Mouse (Mus musculus) macrophage (primary cell): Measurements from ENCODE around the gene Pyroxd2. TPM values are rescaled to one million over a fixed set of nuclear protein-coding genes. Genes with fewer than 3 reads are reported as not detected.
"Not testable (repeated sequence)": the region's sequence is repeated elsewhere in the genome, so short reads cannot be mapped to it uniquely, and the experiment has no call there.

Source experiments
- H3K27ac ChIP-seq: fragments of 350-480 bp; formaldehyde crosslinking; 2 replicates; pipeline ENCODE4 v1.9.0; 2021
- H3K36me3 ChIP-seq: fragments of 350-480 bp; formaldehyde crosslinking; 2 replicates; pipeline ENCODE4 v1.9.0; 2021; ENCODE audit errors: inconsistent target
- H3K4me3 ChIP-seq: fragments of 350-480 bp; formaldehyde crosslinking; 2 replicates; pipeline ENCODE4 v1.9.0; 2021; ENCODE audit errors: inconsistent target
- H3K79me2 ChIP-seq: fragments of 350-480 bp; formaldehyde crosslinking; 2 replicates; pipeline ENCODE4 v1.9.0; 2021; ENCODE audit errors: inconsistent target
- WGBS: methylation state at CpG from one replicate; pipeline ENCODE4 v1.1.7; 2026; ENCODE audit warnings: inconsistent platforms; ENCODE audit not compliant: missing documents; 5-methylcytosine and 5-hydroxymethylcytosine counted together
- polyA plus RNA-seq: library from polyadenylated mRNA; stranded (reverse); fragments of 250-400 nt; gene quantifications from 3 replicates; pipeline ENCODE4 v1.2.4, GENCODE M21; 2018; ENCODE audit warnings: inconsistent platforms

Pyroxd2 gene
- polyA plus RNA-seq, 1 experiment from 2014 or later = 3.8 TPM

DNA sequence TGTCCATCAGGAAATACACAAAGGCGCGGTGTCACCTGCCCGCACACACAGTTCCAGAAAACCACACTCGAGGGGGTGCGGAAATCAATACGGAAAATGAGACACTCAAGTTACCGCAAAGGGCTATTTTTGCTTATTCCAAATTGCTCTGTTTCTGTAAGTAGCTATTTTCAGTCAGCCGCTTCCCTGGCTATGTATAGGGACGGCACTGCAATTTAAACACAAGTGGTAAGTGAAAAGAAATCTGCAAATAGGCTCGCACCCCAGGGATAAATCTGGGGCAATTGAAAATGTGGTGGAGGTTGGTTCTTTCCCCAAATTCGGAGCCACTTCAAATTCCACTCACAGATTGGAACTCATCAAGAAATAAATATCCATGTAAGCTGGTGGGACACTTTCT, 63.3 kb downstream of the Pyroxd2 start:
- Histone ChIP-seq H3K79me2 (no peaks in the 10 kb centered on the region), H3K27ac (no peak overlapping the region), H3K36me3 (no peaks in the 10 kb centered on the region), H3K4me3 (no peak overlapping the region)
- 94% methylated on average over 11 of the region's 11 CpGs for WGBS

DNA sequence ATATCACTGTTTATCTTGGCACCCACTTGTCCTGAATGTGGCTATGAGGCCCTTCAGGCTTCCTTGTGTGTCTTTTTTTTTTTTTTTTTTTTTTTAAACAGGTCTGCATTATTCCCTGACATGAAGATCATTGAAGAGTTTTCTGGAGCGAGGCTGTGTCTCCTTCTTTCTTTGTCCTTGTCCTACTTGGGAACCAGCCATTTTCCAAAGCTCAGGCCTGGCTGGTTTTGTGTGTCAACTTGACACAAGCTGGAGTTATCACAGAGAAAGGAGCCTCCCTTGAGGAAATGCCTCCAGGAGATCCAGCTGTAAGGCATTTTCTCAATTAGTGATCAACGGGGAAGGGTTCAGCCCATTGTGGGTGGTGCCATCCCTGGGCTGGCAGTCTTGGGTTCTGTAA, 69.8 kb downstream of the Pyroxd2 start:
- WGBS = 80% methylated on average over 1 of the region's 2 CpGs
- not testable (repeated sequence) for H3K4me3 ChIP-seq, H3K36me3 ChIP-seq, H3K79me2 ChIP-seq, H3K27ac ChIP-seq

DNA sequence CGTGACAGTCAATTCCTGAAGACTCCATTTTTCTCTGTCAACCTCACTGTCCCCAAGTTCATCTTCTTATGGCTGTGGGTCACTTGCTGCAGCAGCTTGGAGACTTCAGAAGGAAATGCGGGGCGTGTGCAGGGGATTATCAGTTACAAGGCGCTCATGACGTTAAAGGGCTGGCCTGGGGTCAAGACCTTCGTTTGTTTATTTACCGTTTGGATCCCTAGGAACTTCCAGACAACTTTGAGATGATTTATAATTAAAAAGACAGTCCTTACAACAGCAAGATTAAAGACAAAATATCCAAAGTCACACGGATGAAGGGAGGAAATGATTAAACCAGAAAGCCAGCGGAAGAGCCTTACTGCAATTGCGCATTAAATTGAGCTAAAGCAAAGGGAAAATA, 74.4 kb downstream of the Pyroxd2 start:
- Histone ChIP-seq H3K27ac (no peak overlapping the region), H3K79me2 (no peaks in the 10 kb centered on the region), H3K4me3 (no peak overlapping the region), H3K36me3 (no peaks in the 10 kb centered on the region)
- 94% methylated on average over 9 of the region's 10 CpGs for WGBS

DNA sequence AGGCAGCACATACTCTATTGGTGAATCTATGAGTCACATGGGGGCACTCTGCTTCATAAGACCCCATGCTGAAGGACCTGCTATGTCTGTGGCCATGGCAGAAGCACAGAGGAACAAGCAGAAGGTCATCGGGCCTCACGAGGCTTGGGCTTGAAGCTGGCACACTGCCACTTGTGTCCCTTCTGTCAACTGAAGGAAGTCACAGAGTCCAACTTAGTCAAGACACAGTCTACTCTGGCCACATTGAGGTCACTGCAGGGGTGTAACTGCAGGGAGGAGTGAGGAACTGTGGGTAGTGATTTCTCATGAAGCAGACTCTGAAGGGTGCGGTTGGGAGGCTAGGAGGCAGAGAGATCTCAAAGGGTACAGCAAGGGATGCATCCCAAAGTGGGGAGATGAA, 75.1 kb downstream of the Pyroxd2 start:
- WGBS = 73% methylated on average over 3 of the region's 3 CpGs
- no peaks in the 10 kb centered on the region for H3K79me2 ChIP-seq

GRCm38 (mm10) chr19:42676931-42677330, 75.6 kb downstream of the Pyroxd2 start:
- no peak overlapping the region for H3K4me3 ChIP-seq
- H3K27ac ChIP-seq = peak overlapping the region; percentile 21; the same call in 1 of the 2 replicates
- WGBS = 35% methylated on average over 3 of the region's 3 CpGs
- H3K36me3 ChIP-seq = no peaks in the 10 kb centered on the region
- H3K79me2 ChIP-seq = no peaks in the 10 kb centered on the region

More for the DNA sequence above, 75.1 kb downstream of the Pyroxd2 start:
- H3K36me3 ChIP-seq = no peaks in the 10 kb centered on the region
- peak overlapping the region; percentile 21; the same call in 1 of the 2 replicates for H3K27ac ChIP-seq
- H3K4me3 ChIP-seq = no peak overlapping the region

Other genes starting within 250 kb of the Pyroxd2 start
- gene R3hcc1l, start 234.0 kb downstream of the Pyroxd2 start, polyA plus RNA-seq = 23.8 to 42.0 TPM (median 33.8 TPM) in 3 replicates
- not detected in 3 replicates for gene Loxl4, start 140.0 kb downstream of the Pyroxd2 start, polyA plus RNA-seq
- gene Hps1, start 27.2 kb upstream of the Pyroxd2 start, polyA plus RNA-seq = 14.4 to 19.2 TPM (median 18.7 TPM) in 3 replicates